ENCODE assay signal across 13 mouse cellular contexts in genomic region chr1:128016035-128016492, GRCm38 (mm10).
DNase-seq lines count a peak whose midpoint lies in the region; ATAC-seq and TF ChIP-seq lines count a peak whose summit lies in the region.
"Had no signal": no experiment of that assay in that cellular context is flagged by ENCODE, and none has a peak within 500 bp of the region (broad histone marks: within the 10 kb centered on the region; RNA-seq: fewer than 3 reads in every experiment).

No protein-coding gene starts in this region.

- H3K27me3 ChIP-seq in MEL (ENCODE audit: control insufficient read depth in 1 of 2, insufficient read depth in 2 of 2, low read length in 2 of 2) = no peaks in the 10 kb centered on the region
- H3K27me3 ChIP-seq in forebrain, embryonic 12.5 days = no peaks in the 10 kb centered on the region
- H3K27me3 ChIP-seq in midbrain, embryonic 16.5 days (ENCODE audit: control insufficient read depth, insufficient read depth, low read depth, low read length) = no peaks in the 10 kb centered on the region
- H3K27me3 ChIP-seq: heart, embryonic 12.5 days; limb, embryonic 13.5 days had no signal

- 44% methylated on average over 6 of the region's 6 CpGs for WGBS in forebrain, embryonic 12.5 days
- 49% methylated on average over 6 of the region's 6 CpGs for WGBS in midbrain, embryonic 16.5 days

- TF ChIP-seq POLR2A in MEL (IDR thresholded peaks at IDR 0.05; ENCODE audit: control insufficient read depth in 1 of 2, insufficient read depth in 1 of 2, low read depth in 1 of 2, low read length in 2 of 2, poor library complexity in 1 of 2) = no peak

- no peak for TF ChIP-seq CTCF in MEL (IDR thresholded peaks at IDR 0.05 in 2 of 3, conservative IDR thresholded peaks at IDR 0.05 in 1 of 3; ENCODE audit: control insufficient read depth in 1 of 3, insufficient read depth in 1 of 3, low read depth in 2 of 3, low read length in 3 of 3, poor library complexity in 1 of 3, severe bottlenecking in 1 of 3)

- no peaks in the 10 kb centered on the region for H3K79me2 ChIP-seq in MEL (ENCODE audit: control insufficient read depth, insufficient read depth, low read length, poor library complexity)

- H3K4me1 ChIP-seq in MEL (ENCODE audit: control insufficient read depth in 1 of 2, insufficient read depth in 2 of 2, low read length in 2 of 2) = peaks cover 2 to 6% of the 10 kb centered on the region in 2 experiments; a peak in 3 of 4 replicates
- H3K4me1 ChIP-seq in forebrain, embryonic 12.5 days = 0 out of 2 replicates have a peak, but pooled peaks cover 6% of the 10 kb centered on the region
- peaks cover 4% of the 10 kb centered on the region for H3K4me1 ChIP-seq in midbrain, embryonic 16.5 days (ENCODE audit: control insufficient read depth, insufficient read depth, low read length)
- H3K4me1 ChIP-seq: limb, embryonic 13.5 days had no signal

- TF ChIP-seq RAD21 in MEL (IDR thresholded peaks at IDR 0.05; ENCODE audit: low read depth, low read length) = no peak

- H3K9me3 ChIP-seq in MEL (replicated peaks; ENCODE audit: insufficient read depth, low read length) = no peaks in the 10 kb centered on the region
- no peaks in the 10 kb centered on the region for H3K9me3 ChIP-seq in forebrain, embryonic 12.5 days
- no peaks in the 10 kb centered on the region for H3K9me3 ChIP-seq in midbrain, embryonic 16.5 days (replicated peaks; ENCODE audit: control insufficient read depth, low read length, poor library complexity, severe bottlenecking)
- H3K9me3 ChIP-seq: heart, embryonic 12.5 days; limb, embryonic 13.5 days had no signal

- TF ChIP-seq EP300 in MEL (IDR thresholded peaks at IDR 0.05; ENCODE audit: low read depth in 1 of 2, low read length in 2 of 2) = peak; percentile 34 to 61; a peak in 3 of 4 replicates

- peak; percentile 14 to 15 for DNase-seq in lung, adult 18-20 months
- DNase-seq in lung, postnatal 4 days = no peak
- DNase-seq in MEL (ENCODE audit: low read depth, low spot score) = peak; percentile 89
- DNase-seq in frontal cortex, postnatal 36 days (ENCODE audit: low spot score in 2 of 2) = no peak
- DNase-seq in adrenal gland, postnatal 4 days (ENCODE audit: low spot score in 2 of 2) = no peak
- DNase-seq: embryo, embryonic 11 days; kidney, adult 11 months; layer of hippocampus, adult 9-11 months; thymus, adult 2 months had no signal

- peak; percentile 77 for ATAC-seq in forebrain, embryonic 12.5 days (ENCODE audit: low FRiP score)
- ATAC-seq in midbrain, embryonic 16.5 days = peak; percentile 60

- no peak overlapping the region for H3K9ac ChIP-seq in MEL (ENCODE audit: control insufficient read depth, low read depth, low read length, poor library complexity, severe bottlenecking)
- no peak overlapping the region for H3K9ac ChIP-seq in forebrain, embryonic 12.5 days
- H3K9ac ChIP-seq in midbrain, embryonic 16.5 days (ENCODE audit: low read depth, low read length) = no peak overlapping the region
- H3K9ac ChIP-seq: heart, embryonic 12.5 days; limb, embryonic 13.5 days had no signal

- H3K36me3 ChIP-seq in MEL (ENCODE audit: control insufficient read depth in 1 of 2, insufficient read depth in 2 of 2, low read length in 2 of 2) = peaks cover 0 to 12% of the 10 kb centered on the region in 2 experiments; a peak in 2 of 4 replicates
- no peaks in the 10 kb centered on the region; the same call in 1 of the 2 replicates for H3K36me3 ChIP-seq in forebrain, embryonic 12.5 days (replicated peaks)
- H3K36me3 ChIP-seq in midbrain, embryonic 16.5 days (ENCODE audit: control insufficient read depth, insufficient read depth, low read length) = no peaks in the 10 kb centered on the region

- H3K4me3 ChIP-seq in MEL (ENCODE audit: control insufficient read depth in 1 of 2, insufficient read depth in 1 of 2, low read depth in 2 of 2, low read length in 2 of 2) = no peak overlapping the region
- no peak overlapping the region for H3K4me3 ChIP-seq in forebrain, embryonic 12.5 days (replicated peaks)
- H3K4me3 ChIP-seq in midbrain, embryonic 16.5 days (ENCODE audit: low read depth, low read length) = no peak overlapping the region
- H3K4me3 ChIP-seq: heart, embryonic 12.5 days; limb, embryonic 13.5 days had no signal

- no peak overlapping the region for H3K27ac ChIP-seq in MEL (ENCODE audit: control insufficient read depth, low read depth, low read length)
- H3K27ac ChIP-seq in forebrain, embryonic 12.5 days = no peak overlapping the region
- H3K27ac ChIP-seq in midbrain, embryonic 16.5 days (ENCODE audit: low read length) = no peak overlapping the region
- H3K27ac ChIP-seq: limb, embryonic 13.5 days had no signal

- no peak overlapping the region for H3K4me2 ChIP-seq in forebrain, embryonic 12.5 days
- no peak overlapping the region for H3K4me2 ChIP-seq in midbrain, embryonic 16.5 days (ENCODE audit: low read length)
- H3K4me2 ChIP-seq: heart, embryonic 12.5 days; limb, embryonic 13.5 days had no signal

TF ChIP-seq in MEL, 35 proteins besides CTCF, POLR2A, EP300 and RAD21:
- TF ChIP-seq ZKSCAN1 (IDR thresholded peaks at IDR 0.05; ENCODE audit: low read depth, low read length) (no peak), TCF12 (IDR thresholded peaks at IDR 0.05; ENCODE audit: low read depth, low read length) (no peak), MXI1 (IDR thresholded peaks at IDR 0.05; ENCODE audit: low read depth, low read length) (peak; percentile 93), GATA1 (IDR thresholded peaks at IDR 0.05; ENCODE audit: low read depth, low read length) (no peak), ZC3H11A (IDR thresholded peaks at IDR 0.05; ENCODE audit: low read depth, low read length) (no peak), USF1 (IDR thresholded peaks at IDR 0.05; ENCODE audit: low read depth, low read length) (peak; percentile 91), MAZ (IDR thresholded peaks at IDR 0.05; ENCODE audit: low read depth, low read length) (no peak), MEF2A (IDR thresholded peaks at IDR 0.05; ENCODE audit: extremely low read depth, insufficient replicate concordance, low read depth, low read length, poor library complexity, severe bottlenecking) (peak; percentile 84; the same call in 1 of the 2 replicates), BHLHE40 (IDR thresholded peaks at IDR 0.05; ENCODE audit: borderline replicate concordance, low read depth, low read length) (peak; percentile 69; the same call in 1 of the 2 replicates), TAL1 (IDR thresholded peaks at IDR 0.05; ENCODE audit: low read length) (no peak), POLR2AphosphoS2 (IDR thresholded peaks at IDR 0.05; ENCODE audit: low read length) (no peak), ZNF384 (IDR thresholded peaks at IDR 0.05; ENCODE audit: low read depth, low read length) (peak; percentile 92), ZMIZ1 (IDR thresholded peaks at IDR 0.05; ENCODE audit: low read depth, low read length) (no peak), MYC (IDR thresholded peaks at IDR 0.05; ENCODE audit: low read depth, low read length) (peak; percentile 63; the same call in 1 of the 2 replicates), SMC3 (IDR thresholded peaks at IDR 0.05; ENCODE audit: low read depth, low read length) (no peak), CHD2 (IDR thresholded peaks at IDR 0.05; ENCODE audit: low read length) (no peak), HCFC1 (IDR thresholded peaks at IDR 0.05; ENCODE audit: low read depth, low read length) (no peak), JUND (IDR thresholded peaks at IDR 0.05; ENCODE audit: low read depth, low read length) (no peak), MYB (IDR thresholded peaks at IDR 0.05; ENCODE audit: low read depth, low read length) (no peak), CHD1 (IDR thresholded peaks at IDR 0.05; ENCODE audit: low read depth, low read length) (no peak), SIN3A (IDR thresholded peaks at IDR 0.05; ENCODE audit: low read length) (peak; percentile 80), TBP (IDR thresholded peaks at IDR 0.05; ENCODE audit: low read depth, low read length) (no peak), NELFE (IDR thresholded peaks at IDR 0.05; ENCODE audit: low read depth, low read length) (no peak), GABPA (IDR thresholded peaks at IDR 0.05; ENCODE audit: low read depth, low read length) (no peak), USF2 (IDR thresholded peaks at IDR 0.05; ENCODE audit: borderline replicate concordance in 1 of 2, insufficient read depth in 1 of 2, low read depth in 1 of 2, low read length in 2 of 2) (peak in 1 of 2 experiments; percentile 50; a peak in 1 of 4 replicates), ETS1 (IDR thresholded peaks at IDR 0.05; ENCODE audit: low read depth, low read length) (peak; percentile 92), UBTF (IDR thresholded peaks at IDR 0.05; ENCODE audit: borderline replicate concordance, insufficient read depth, low read depth, low read length) (no peak), MAX (IDR thresholded peaks at IDR 0.05; ENCODE audit: low read length) (peak; percentile 80; the same call in 1 of the 2 replicates), MAFK (IDR thresholded peaks at IDR 0.05; ENCODE audit: borderline replicate concordance, low read depth, low read length) (no peak), NRF1 (IDR thresholded peaks at IDR 0.05; ENCODE audit: insufficient read depth, low read depth, low read length, poor library complexity, severe bottlenecking) (no peak), ELF1 (IDR thresholded peaks at IDR 0.05; ENCODE audit: low read depth, low read length) (no peak), RCOR1 (IDR thresholded peaks at IDR 0.05; ENCODE audit: low read depth, low read length) (peak; percentile 96), POLR2AphosphoS5 (IDR thresholded peaks at IDR 0.05; ENCODE audit: borderline replicate concordance, low read depth, low read length) (no peak), KAT2A (conservative IDR thresholded peaks at IDR 0.05; ENCODE audit: low read depth, low read length) (no peak), E2F4 (IDR thresholded peaks at IDR 0.05; ENCODE audit: borderline replicate concordance, low read depth, low read length) (no peak)

Comparison
In these comparisons a context has a peak if more than half of its experiments do, and no peak if none do; other contexts are left out.
1. DNase-seq: peak in lung, adult 18-20 months (2 of 2) and MEL (single experiment); none in lung, postnatal 4 days (0 of 2), frontal cortex, postnatal 36 days (0 of 2) and adrenal gland, postnatal 4 days (0 of 2).